Mouse (Mus musculus) CH12.LX (cell line): Measurements from ENCODE around the gene Fam178b.

Experiments
- CTCF ChIP-seq, 2 experiments: IDR thresholded peaks in 1 of 2; conservative IDR thresholded peaks in 1 of 2; 2 replicates each; pipeline ENCODE4 v1.5.1; 2011 to 2012; ENCODE audit warnings: low read depth in 2 of 2, low read length in 2 of 2, improper control_type of control experiment in 1 of 2, inconsistent platforms in 1 of 2, mild to moderate bottlenecking in 1 of 2, moderate library complexity in 1 of 2
- E2F4 ChIP-seq: IDR thresholded peaks from 2 replicates; pipeline ENCODE4 v1.6.1; 2011; ENCODE audit warnings: low read depth, low read length, improper control_type of control experiment; ENCODE audit not compliant: insufficient replicate concordance
- EP300 ChIP-seq: IDR thresholded peaks from 2 replicates; pipeline ENCODE4 v1.6.1; 2011; ENCODE audit warnings: low read length, improper control_type of control experiment
- MAZ ChIP-seq: IDR thresholded peaks from 2 replicates; pipeline ENCODE4 v1.6.1; 2012; ENCODE audit warnings: low read depth, mild to moderate bottlenecking, inconsistent platforms, low read length, improper control_type of control experiment, moderate library complexity
- MXI1 ChIP-seq: IDR thresholded peaks from 2 replicates; pipeline ENCODE4 v1.6.1; 2011; ENCODE audit warnings: mild to moderate bottlenecking, low read depth, low read length, improper control_type of control experiment
- POLR2A ChIP-seq: IDR thresholded peaks from 2 replicates; pipeline ENCODE4 v1.6.1; 2011; ENCODE audit warnings: low read depth, mild to moderate bottlenecking, improper control_type of control experiment, low read length
- RAD21 ChIP-seq: IDR thresholded peaks from 2 replicates; pipeline ENCODE4 v1.6.1; 2011; ENCODE audit warnings: low read depth, mild to moderate bottlenecking, low read length, improper control_type of control experiment, moderate library complexity
- SIN3A ChIP-seq: IDR thresholded peaks from 2 replicates; pipeline ENCODE4 v1.6.1; 2012; ENCODE audit warnings: low read length, improper control_type of control experiment, inconsistent platforms
- USF1 ChIP-seq: IDR thresholded peaks from 2 replicates; pipeline ENCODE4 v1.6.1; 2014; ENCODE audit warnings: low read depth, mild to moderate bottlenecking, inconsistent platforms, low read length, improper control_type of control experiment
- ZKSCAN1 ChIP-seq: IDR thresholded peaks from 2 replicates; pipeline ENCODE4 v1.6.1; 2012; ENCODE audit warnings: low read depth, inconsistent platforms, low read length, improper control_type of control experiment, borderline replicate concordance

DNA sequence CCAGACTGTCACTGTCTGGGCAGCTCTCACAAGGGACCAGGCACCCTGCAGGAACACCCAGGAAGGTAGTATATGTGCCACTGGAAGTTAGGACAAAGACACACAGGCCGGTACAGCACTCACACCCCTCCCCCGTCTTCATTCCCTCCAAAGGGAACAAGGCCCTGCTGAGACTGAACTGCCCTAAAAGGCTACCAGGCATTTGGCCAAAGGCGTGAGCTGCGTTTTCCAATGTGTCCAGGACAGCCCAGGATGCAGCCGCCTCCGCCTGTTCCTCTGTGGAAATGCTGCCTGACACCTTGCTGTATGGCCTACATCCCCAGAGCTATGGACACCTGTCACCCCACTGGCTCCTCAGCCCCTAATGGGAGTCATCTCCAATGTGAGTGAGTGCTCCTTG, 93.5 kb downstream of the Fam178b start:
- TF ChIP-seq ZKSCAN1 (no peak), CTCF (conservative IDR thresholded peaks at IDR 0.05 in 1 of 2, IDR thresholded peaks at IDR 0.05 in 1 of 2; ENCODE audit: low read depth in 2 of 2, low read length in 2 of 2) (no peak), MXI1 (no peak), EP300 (no peak), POLR2A (no peak), E2F4 (no peak), SIN3A (no peak), MAZ (no peak), RAD21 (no peak), USF1 (no peak)
